Mouse (Mus musculus): ENCODE results near the gene Tekt2. TPM values are rescaled to one million over a fixed set of nuclear protein-coding genes. Genes with fewer than 3 reads are reported as not detected.
A peak's percentile ranks its signal among the peaks of the same experiment; 100 is the strongest.

Gene Tekt2
- polyA plus RNA-seq, 1 experiment from 2014 or later = 14.6 TPM

DNA sequence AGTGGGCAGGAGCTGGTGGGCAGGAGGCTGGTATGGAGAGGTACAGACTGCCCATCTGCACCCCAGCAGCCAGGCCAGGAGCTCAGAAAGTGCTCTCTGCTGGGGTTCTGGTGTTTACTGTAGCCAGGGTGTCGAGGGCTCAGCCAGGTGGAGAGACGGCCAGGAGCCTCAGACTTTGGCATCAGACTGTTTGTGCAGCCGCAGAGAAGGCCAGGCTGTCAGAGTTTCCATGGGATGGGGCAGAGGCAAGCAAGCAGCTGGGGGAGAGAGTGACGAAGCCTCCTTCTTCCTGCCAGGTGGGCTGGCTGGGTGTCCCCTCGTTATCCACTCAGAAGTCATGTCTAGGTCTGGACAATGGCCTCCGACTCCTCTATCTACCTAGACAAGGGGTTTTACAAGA, 30.3 kb downstream of the Tekt2 start:
- no peaks in the 10 kb centered on the region for H3K9me3 ChIP-seq (ENCODE audit: low read length)
- TF ChIP-seq EP300 (IDR thresholded peaks at IDR 0.05) = no peak
- no peak for TF ChIP-seq CTCF (IDR thresholded peaks at IDR 0.05)
- no peak overlapping the region for H3K9ac ChIP-seq (replicated peaks; ENCODE audit: low read depth)
- no peak overlapping the region for H3K27ac ChIP-seq (ENCODE audit: low read length)
- peaks cover 10% of the 10 kb centered on the region; the same call in 1 of the 2 replicates for H3K4me1 ChIP-seq (ENCODE audit: insufficient read depth, low read depth, low read length)
- peaks cover 3% of the 10 kb centered on the region; the same call in 1 of the 2 replicates for H3K27me3 ChIP-seq (replicated peaks; ENCODE audit: insufficient read depth, low read length)
- 67% methylated on average over 6 of the region's 6 CpGs for WGBS
- ATAC-seq (no peak), DNase-seq (ENCODE audit: low spot score) (no peak)
- H3K4me2 ChIP-seq (replicated peaks; ENCODE audit: low read depth, low read length) = no peak overlapping the region
- H3K36me3 ChIP-seq (ENCODE audit: insufficient read depth, low read length) = no peaks in the 10 kb centered on the region
- H3K4me3 ChIP-seq (ENCODE audit: low read depth, low read length) = no peak overlapping the region

DNA sequence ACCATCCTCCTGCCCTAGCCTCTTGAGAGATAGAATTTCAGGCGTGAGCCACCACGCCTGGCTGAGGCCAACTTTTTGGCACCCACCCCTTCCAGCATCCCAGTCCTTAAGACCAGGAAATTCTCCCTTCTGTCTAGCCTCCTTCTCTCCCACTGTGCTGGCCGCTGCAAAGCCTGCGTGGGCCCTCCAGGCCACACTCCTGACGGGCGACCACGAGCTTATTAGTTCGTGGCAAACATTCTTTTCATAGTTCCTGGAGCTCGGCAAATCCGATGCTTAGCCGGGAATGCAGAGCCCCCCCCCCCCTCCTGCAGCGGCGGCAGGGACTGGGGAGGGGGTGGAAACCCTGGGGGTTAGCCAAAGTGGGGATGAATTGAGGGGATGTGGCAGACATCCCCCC, 34.3 kb downstream of the Tekt2 start:
- Histone ChIP-seq H3K4me1 (ENCODE audit: insufficient read depth, low read depth, low read length) (peaks cover 3% of the 10 kb centered on the region; the same call in 1 of the 2 replicates), H3K9ac (replicated peaks; ENCODE audit: low read depth) (no peak overlapping the region), H3K4me2 (replicated peaks; ENCODE audit: low read depth, low read length) (no peak overlapping the region), H3K27ac (ENCODE audit: low read length) (no peak overlapping the region), H3K36me3 (ENCODE audit: insufficient read depth, low read length) (no peaks in the 10 kb centered on the region), H3K27me3 (replicated peaks; ENCODE audit: insufficient read depth, low read length) (peaks cover 8% of the 10 kb centered on the region; the same call in 1 of the 2 replicates), H3K4me3 (ENCODE audit: low read depth, low read length) (no peak overlapping the region), H3K9me3 (ENCODE audit: low read length) (no peaks in the 10 kb centered on the region)
- no peak for DNase-seq (ENCODE audit: low spot score)
- WGBS = 25% methylated on average over 13 of the region's 13 CpGs
- ATAC-seq = no peak
- TF ChIP-seq CTCF (IDR thresholded peaks at IDR 0.05) = no peak
- no peak for TF ChIP-seq EP300 (IDR thresholded peaks at IDR 0.05)

DNA sequence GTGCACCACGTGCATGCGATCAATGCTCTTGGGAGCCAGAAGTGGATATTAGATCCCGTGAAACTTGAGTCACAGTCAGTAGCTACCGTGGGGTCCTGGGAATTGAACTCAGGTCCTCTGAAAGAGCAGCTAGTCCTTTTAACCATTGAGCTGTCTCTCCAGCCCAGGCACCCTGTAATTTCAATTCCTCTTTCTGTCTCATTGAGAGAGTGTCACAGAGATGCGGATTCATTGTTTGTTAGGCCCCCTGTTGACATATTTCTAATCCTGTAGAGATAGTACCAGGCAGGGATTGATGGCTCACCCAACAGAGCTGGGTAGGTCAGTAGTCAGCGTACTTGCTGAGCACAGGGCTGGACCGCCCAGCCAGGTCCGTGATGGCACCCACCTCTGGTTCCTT, 35.2 kb downstream of the Tekt2 start:
- Histone ChIP-seq H3K4me1 (ENCODE audit: insufficient read depth, low read depth, low read length) (peaks cover 4% of the 10 kb centered on the region; the same call in 1 of the 2 replicates), H3K27me3 (replicated peaks; ENCODE audit: insufficient read depth, low read length) (peaks cover 14% of the 10 kb centered on the region; the same call in 1 of the 2 replicates), H3K9me3 (ENCODE audit: low read length) (no peaks in the 10 kb centered on the region), H3K27ac (ENCODE audit: low read length) (no peak overlapping the region), H3K4me2 (replicated peaks; ENCODE audit: low read depth, low read length) (no peak overlapping the region), H3K9ac (replicated peaks; ENCODE audit: low read depth) (no peak overlapping the region), H3K4me3 (ENCODE audit: low read depth, low read length) (no peak overlapping the region), H3K36me3 (ENCODE audit: insufficient read depth, low read length) (no peaks in the 10 kb centered on the region)
- no peak for DNase-seq (ENCODE audit: low spot score)
- ATAC-seq = no peak
- 87% methylated on average over 8 of the region's 8 CpGs for WGBS
- no peak for TF ChIP-seq EP300 (IDR thresholded peaks at IDR 0.05)
- TF ChIP-seq CTCF (IDR thresholded peaks at IDR 0.05) = no peak

DNA sequence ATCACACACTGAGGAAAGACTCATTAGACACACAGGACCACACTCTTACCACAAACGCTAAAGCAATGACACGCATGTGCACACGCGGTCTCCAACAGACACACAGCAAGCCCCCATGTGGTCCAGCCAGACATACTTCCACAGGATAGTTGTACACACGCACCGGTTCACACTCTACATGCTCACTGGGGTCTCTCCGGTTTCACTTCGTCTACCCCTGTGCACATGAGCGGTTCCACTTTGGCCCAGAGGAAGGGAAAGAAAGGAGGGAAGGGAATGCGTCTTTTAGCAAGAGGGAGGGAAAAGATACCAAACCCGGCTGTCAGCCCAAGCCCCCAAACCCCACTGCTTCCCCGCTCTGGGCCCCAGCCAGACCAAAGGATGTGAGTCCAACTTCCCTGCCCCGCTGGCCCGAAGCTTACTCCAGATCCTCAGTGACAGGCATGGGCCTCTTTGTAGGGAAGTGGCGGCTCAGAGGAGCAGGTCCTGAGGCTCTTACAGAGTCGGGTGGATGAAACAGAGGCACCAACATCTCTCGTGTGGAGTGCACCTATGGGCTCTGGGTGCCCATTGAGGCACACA, 37.3 kb downstream of the Tekt2 start:
- 30% methylated on average over 17 of the region's 17 CpGs for WGBS
- DNase-seq (ENCODE audit: low spot score) (no peak), ATAC-seq (no peak)
- Histone ChIP-seq H3K4me3 (ENCODE audit: low read depth, low read length) (no peak overlapping the region), H3K9me3 (ENCODE audit: low read length) (no peaks in the 10 kb centered on the region), H3K27me3 (replicated peaks; ENCODE audit: insufficient read depth, low read length) (peaks cover 21% of the 10 kb centered on the region; the same call in 1 of the 2 replicates), H3K9ac (replicated peaks; ENCODE audit: low read depth) (no peak overlapping the region), H3K27ac (ENCODE audit: low read length) (no peak overlapping the region), H3K36me3 (ENCODE audit: insufficient read depth, low read length) (no peaks in the 10 kb centered on the region), H3K4me1 (ENCODE audit: insufficient read depth, low read depth, low read length) (peaks cover 4% of the 10 kb centered on the region; the same call in 1 of the 2 replicates), H3K4me2 (replicated peaks; ENCODE audit: low read depth, low read length) (no peak overlapping the region)
- no peak for TF ChIP-seq EP300 (IDR thresholded peaks at IDR 0.05)
- no peak for TF ChIP-seq CTCF (IDR thresholded peaks at IDR 0.05)

DNA sequence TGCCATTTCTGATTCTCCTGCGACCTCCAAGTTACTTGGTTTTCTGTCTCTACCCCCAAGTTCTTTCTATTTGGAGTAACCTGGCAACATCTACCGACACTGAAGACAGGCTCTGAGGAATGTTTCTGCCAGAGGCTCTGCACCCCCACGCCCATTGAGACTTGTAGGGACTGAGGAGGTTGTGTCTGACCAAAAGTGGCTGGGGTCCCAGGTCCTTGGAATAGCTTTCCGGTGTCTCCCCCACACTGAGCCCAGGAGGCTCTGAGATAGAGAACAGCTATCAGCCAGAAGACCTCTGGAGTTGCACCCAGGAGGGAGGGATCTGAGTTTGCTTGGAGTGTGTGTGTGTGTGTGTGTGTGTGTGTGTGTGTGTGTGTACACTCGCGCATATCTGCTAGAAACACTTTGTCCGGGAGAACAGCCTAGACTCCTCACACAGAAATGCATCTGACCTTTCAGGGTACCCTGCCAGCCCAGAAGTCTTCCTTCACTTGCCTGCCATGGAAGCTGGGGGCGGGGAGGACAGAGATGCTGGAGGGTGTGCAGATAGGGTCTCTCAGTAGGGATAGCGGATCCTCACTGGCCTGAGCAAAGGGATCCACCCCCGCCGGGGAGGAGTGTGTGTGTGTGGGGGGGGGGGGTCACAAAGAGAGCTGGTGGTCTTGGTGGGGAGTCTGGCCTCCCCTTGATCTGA, 38.0 kb downstream of the Tekt2 start:
- no peak overlapping the region for H3K4me3 ChIP-seq (ENCODE audit: low read depth, low read length)
- DNase-seq (ENCODE audit: low spot score) (peak; percentile 18), ATAC-seq (peak; percentile 36; the same call in 1 of the 2 replicates)
- peaks cover 21% of the 10 kb centered on the region; the same call in 1 of the 2 replicates for H3K27me3 ChIP-seq (replicated peaks; ENCODE audit: insufficient read depth, low read length)
- H3K9ac ChIP-seq (replicated peaks; ENCODE audit: low read depth) = no peak overlapping the region
- no peak overlapping the region for H3K4me2 ChIP-seq (replicated peaks; ENCODE audit: low read depth, low read length)
- H3K9me3 ChIP-seq (ENCODE audit: low read length) = no peaks in the 10 kb centered on the region
- no peaks in the 10 kb centered on the region for H3K36me3 ChIP-seq (ENCODE audit: insufficient read depth, low read length)
- H3K27ac ChIP-seq (ENCODE audit: low read length) = no peak overlapping the region
- H3K4me1 ChIP-seq (ENCODE audit: insufficient read depth, low read depth, low read length) = peaks cover 4% of the 10 kb centered on the region; the same call in 1 of the 2 replicates
- no peak for TF ChIP-seq EP300 (IDR thresholded peaks at IDR 0.05)
- no peak for TF ChIP-seq CTCF (IDR thresholded peaks at IDR 0.05)
- WGBS = 29% methylated on average over 11 of the region's 11 CpGs

DNA sequence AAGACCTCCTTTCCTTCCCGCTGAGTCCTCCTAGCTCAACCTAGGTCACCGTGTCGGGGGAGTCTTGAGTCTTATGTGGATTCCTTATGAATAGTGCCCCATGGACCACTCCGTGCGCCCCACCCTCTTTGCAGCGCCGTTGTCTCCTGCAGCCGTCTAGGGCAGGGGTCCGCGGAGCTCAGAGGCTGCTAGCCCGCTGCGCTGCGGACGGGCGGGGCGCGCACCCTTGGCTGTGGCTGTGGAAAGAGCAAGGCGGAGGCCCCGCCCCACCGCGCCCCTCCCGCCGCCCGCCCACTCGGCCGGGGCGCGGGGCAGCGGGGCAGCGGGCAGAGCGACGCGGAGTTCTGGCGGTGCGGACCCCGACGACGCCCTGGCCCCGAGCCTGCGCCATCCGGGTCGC, 39.0 kb downstream of the Tekt2 start, which contains the start of gene Col8a2:
TSS of gene Col8a2 (plus strand) at position 302 of the 400 bp plus-strand sequence.
- H3K4me2 ChIP-seq (replicated peaks; ENCODE audit: low read depth, low read length) = peak within 1 kb of the TSS; percentile 78
- ATAC-seq (peak; percentile 81), DNase-seq (ENCODE audit: low spot score) (no peak)
- 1% methylated on average over 42 of the region's 42 CpGs for WGBS
- peaks cover 21% of the 10 kb centered on the region; the same call in 1 of the 2 replicates for H3K27me3 ChIP-seq (replicated peaks; ENCODE audit: insufficient read depth, low read length)
- H3K4me1 ChIP-seq (ENCODE audit: insufficient read depth, low read depth, low read length) = peaks cover 4% of the 10 kb centered on the region; the same call in 1 of the 2 replicates
- H3K4me3 ChIP-seq (ENCODE audit: low read depth, low read length) = peak within 1 kb of the TSS; percentile 38
- H3K36me3 ChIP-seq (ENCODE audit: insufficient read depth, low read length) = no peaks in the 10 kb centered on the region
- TF ChIP-seq CTCF (IDR thresholded peaks at IDR 0.05) (no peak), EP300 (IDR thresholded peaks at IDR 0.05) (no peak)
- H3K9ac ChIP-seq (replicated peaks; ENCODE audit: low read depth) = no peak within 1 kb of the TSS
- H3K9me3 ChIP-seq (ENCODE audit: low read length) = no peaks in the 10 kb centered on the region
- H3K27ac ChIP-seq (ENCODE audit: low read length) = no peak within 1 kb of the TSS
